Mouse (Mus musculus): Measurements from ENCODE around the gene Nudcd3.

- no peak for TF ChIP-seq CEBPB (IDR thresholded peaks at IDR 0.05; ENCODE audit: insufficient read depth, poor library complexity, severe bottlenecking)
- no peak for TF ChIP-seq POLR2A (IDR thresholded peaks at IDR 0.05; ENCODE audit: insufficient read length, low read depth)
- TF ChIP-seq TCF12 (IDR thresholded peaks at IDR 0.05; ENCODE audit: insufficient read depth, poor library complexity, severe bottlenecking), result no peak
- TF ChIP-seq MYOG (IDR thresholded peaks at IDR 0.05; ENCODE audit: control insufficient read depth in 1 of 3, insufficient read depth in 1 of 3, insufficient read length in 2 of 3, low read depth in 2 of 3), result no peak
- no peak for TF ChIP-seq USF1 (IDR thresholded peaks at IDR 0.05; ENCODE audit: low read depth)
- TF ChIP-seq E2F4 (IDR thresholded peaks at IDR 0.05; ENCODE audit: insufficient read depth), result no peak
- TF ChIP-seq MAX (IDR thresholded peaks at IDR 0.05; ENCODE audit: low read depth), result no peak
- no peak for TF ChIP-seq TCF3 (IDR thresholded peaks at IDR 0.05; ENCODE audit: insufficient read length, low read depth)
- TF ChIP-seq POLR2AphosphoS2 (IDR thresholded peaks at IDR 0.05; ENCODE audit: insufficient read length, low read depth), result no peak
Measured at GRCm38 (mm10) chr11:6064215-6065045, 135.8 kb downstream of the Nudcd3 start.

Data from myocyte (in vitro differentiated cells).